Mouse (Mus musculus): Measurements from ENCODE around the gene Dscam.

The Dscam gene

DNA sequence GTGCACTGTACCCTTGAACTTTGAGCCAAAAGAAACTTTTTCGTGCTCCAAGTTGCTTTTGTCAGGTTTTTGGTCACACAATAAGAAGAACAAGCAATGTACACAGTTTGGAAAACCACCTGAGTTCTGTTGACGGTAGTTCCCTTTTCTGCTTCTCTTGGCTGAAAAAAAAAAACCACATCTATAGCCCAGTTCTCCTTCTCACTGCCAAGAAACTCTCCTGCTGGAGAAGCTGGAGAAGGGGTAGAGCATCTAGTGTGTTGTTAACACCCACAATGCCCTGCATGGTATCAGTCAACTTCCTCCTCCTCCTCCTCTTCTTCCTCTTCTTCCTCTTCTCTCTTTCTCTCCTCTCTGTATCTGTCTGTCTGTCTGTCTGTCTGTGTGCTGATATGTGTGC lies 65.3 kb downstream of the Dscam start:
- DNase-seq (ENCODE audit: low spot score in 2 of 2), result no peak

DNA sequence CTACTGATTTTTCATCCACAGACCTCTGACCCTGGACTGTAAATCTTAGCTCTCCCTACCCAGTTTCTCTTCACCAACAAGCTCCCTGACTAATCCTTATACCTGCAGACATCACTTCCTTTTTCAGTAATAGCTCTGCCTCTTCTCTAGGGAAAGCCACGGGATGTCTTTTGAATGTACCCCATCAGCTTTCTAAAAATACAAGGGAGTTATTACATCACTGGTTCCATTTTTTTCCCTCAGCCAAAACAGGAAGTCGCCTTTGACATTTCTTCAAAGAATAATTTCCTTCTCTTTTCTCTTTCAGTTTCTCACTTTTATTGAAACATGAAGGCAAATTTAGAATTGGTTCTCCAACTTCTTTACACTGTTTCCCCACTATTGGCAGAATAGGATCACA lies 67.5 kb downstream of the Dscam start:
- no peak for DNase-seq (ENCODE audit: low spot score in 2 of 2)

DNA sequence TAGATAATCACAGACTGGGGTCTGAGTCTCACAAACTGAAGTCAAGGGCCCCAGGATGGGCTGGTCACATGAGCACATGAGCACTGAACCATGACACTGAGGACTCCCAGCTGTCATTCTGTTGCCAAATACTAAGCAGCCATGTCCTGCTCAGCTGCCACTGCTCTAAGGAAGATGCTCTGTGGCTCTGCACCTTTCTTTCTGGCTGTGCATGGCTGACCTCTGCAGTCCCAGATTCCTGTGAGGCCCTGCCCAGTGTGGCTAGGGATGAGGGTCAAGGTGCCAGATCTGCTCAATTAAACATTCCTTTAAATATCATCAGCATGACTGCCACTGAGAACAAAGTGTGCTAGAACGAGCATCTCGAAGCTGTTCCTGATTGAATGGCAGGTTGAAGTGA lies 70.5 kb downstream of the Dscam start:
- no peak for DNase-seq (ENCODE audit: low spot score in 2 of 2)

DNA sequence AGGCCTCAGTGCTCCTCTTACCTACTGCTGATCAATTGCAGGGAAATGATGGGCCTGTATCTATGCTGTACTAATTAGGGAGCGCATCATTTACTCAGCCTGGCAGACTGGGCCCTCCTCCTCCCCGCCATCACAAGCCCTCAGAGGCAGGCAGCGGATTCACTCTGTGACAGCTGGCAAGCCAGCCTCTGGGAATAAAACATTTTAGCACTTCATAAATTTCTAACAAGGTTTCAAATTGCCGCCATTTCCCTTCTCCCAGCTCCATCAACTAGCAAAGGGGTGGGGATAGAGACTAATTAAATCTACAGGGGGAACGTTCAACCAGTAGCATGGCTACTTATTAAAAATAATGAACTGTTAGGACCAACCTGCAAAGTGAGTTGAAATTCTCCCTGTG lies 72.0 kb downstream of the Dscam start:
- no peak for DNase-seq (ENCODE audit: low spot score in 2 of 2)

DNA sequence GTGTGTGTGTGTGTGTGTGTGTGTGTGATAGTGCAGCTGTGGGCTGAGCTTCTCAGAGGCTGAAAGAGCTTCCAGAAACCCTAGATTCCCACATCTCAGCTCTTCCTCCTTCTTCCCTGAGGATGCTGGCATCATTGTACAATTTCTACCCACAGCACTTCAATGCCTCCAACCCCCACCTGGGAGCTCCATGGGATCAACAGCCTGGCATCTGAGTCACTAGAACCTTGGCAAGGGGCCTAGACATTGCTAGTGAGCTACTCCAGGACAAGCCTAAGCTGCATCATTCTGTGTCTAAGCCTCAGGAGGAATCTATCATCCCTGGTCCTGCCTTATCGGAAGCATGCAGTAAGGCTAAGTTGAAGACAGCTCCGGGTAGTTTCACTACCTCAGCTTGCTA lies 73.8 kb downstream of the Dscam start:
- no peak for DNase-seq (ENCODE audit: low spot score in 2 of 2)

DNA sequence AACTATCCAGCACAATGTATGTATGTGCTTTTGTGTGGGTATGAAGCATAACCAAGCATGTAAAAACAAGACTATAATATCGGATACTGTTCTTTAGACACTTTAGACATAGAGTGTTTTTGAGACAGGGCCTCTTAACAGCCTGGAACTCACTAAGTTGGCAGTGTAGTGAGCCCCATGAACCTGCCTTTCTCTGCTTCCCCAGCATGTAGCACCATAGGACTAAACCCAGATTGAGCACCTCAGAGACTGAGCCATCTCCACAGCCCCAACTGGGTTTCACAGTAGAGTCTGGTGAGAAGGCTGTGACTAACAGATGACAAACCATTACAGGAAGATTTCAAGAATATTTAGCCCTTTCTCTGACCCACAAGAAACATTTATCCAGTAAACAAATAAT lies 75.1 kb downstream of the Dscam start:
- DNase-seq (ENCODE audit: low spot score in 2 of 2), result no peak

DNA sequence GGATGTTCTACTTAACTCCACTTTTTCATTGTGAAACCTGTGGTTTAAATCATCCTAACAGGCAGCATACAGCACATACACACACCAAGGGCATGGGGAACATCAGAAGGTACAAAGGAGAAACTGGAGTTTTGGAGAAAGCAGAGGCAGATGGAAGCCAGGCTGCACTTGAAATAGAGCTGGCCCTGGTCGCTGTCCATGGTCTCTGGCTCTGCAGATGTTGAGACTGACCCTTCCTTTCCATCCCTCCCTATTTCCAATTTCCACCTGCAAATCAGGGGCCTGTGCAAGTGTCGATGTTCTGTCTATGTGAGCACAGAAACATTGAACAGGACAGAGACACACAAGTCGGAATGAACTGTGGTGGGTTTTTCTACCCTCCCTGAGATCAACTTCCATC lies 81.2 kb downstream of the Dscam start:
- no peak for DNase-seq (ENCODE audit: low spot score in 2 of 2)

DNA sequence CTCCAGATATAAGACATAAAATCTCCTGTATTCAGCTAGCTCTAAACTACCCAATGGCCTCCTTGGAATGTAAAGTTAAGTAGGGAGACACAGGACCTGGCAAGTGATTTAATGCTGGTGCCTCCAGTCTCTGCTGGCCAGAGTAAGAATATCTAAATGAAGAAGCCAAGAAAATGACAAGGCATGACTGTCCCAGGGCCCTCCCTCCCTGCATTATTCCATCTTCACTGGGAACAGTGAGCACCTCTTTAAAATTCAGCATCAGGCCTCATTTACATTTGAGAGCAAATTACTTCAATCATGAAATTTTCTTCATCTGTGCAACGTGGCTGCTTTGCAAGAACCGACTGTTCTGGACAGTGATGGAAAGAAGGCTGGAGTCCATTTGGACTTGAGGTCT lies 86.9 kb downstream of the Dscam start:
- DNase-seq (ENCODE audit: low spot score in 2 of 2), result no peak

DNA sequence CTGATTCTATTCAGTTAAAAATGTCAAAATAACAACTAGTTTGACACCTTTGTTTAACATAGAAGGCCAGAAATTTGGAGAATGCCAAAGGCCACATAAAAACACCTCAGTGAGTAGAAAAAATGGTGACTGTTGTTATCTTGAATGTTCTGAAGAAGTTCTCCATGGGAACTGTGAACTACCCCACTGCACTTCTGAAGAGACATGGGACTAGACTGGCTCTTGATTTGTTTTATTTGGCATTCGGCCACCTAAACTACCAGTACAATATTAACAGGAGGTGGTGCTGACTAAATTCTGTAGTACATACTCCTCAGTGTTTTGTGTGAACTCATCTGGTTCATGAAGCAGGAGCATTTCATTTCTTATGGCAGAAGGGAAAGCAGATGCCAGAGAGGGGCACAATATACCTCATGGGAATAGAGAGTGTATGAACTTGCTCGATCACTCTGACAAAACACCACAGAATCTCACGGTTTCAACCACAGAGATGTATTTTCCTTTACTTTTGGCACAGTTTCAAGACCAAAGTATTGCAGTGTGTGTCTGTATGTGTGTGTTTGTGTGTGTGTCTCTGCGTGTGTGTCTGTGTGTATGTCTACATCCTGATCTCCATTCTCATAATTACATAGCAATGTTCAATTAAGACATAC lies 94.5 kb downstream of the Dscam start:
- no peak for DNase-seq (ENCODE audit: low spot score in 2 of 2)

DNA sequence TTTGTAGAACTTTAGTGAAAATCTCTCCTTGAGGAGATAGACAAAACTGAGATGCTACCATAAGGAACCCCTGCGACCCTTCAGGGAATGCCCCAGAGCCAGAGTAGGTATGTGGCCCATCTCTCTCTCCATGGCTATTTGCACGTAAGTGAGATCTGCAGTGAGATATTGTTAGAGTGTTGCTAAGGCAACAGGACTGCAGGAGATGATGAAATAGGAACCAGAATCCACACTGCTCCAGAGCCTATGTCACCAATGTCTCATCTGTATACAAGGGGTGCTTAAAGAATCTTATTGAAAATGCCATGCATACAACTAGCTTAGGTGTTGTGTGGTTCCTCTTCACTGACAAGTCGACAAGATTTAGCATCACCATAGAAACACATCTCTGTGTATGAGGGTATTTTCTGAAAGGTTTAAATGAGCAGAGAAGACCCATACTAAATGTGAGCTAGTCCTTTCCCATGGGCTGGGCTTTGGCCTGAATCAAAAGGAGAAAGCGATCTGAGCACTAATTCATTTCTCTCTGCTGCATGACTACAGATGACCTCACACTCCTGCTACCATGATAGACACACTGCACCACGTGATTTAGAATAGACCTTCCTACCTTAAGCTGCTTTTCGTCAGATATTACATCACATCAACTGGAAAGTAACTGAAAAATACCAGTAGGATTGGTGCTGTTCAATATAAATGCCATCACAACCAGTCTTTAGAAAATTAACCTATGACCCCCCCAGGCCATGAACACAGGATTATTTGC lies 95.2 kb downstream of the Dscam start:
- no peak for DNase-seq (ENCODE audit: low spot score in 2 of 2)

DNA sequence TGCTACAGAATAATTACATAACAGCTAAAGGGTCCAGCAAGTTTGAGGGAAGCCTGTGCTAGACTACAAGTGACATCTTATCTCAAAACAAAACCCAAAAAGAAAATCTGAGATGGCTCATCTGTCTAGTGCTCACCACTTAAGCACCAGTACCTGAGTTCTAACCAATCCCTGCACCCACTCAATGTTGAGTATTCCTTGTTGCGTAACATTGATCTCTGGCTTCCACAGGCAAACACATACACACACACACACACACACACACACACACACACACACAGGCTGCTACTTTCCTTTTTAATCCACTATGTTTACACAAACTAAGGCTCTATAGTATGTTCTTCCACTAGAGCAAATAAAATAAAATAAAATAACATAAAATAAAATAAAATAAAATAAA lies 96.7 kb downstream of the Dscam start:
- no peak for DNase-seq (ENCODE audit: low spot score in 2 of 2)

DNA sequence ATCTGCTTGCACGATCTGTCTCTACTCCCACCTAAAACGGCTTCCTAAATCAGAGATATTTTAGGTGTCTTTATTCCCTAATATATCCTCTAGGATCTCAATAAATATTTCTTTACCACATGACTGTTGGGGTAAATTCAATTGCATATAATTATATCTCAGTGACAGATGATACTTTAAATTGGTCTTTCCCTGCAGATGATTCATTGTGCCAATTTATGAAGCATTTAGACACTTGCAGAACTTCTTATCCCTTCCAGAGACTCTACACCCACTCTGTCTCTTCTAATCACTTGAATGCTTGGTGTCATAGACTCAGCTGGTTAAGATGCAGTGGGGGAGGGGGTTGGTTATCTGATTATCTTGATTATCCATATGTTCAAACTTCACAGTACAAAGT lies 97.9 kb downstream of the Dscam start:
- DNase-seq (ENCODE audit: low spot score in 2 of 2), result no peak

DNA sequence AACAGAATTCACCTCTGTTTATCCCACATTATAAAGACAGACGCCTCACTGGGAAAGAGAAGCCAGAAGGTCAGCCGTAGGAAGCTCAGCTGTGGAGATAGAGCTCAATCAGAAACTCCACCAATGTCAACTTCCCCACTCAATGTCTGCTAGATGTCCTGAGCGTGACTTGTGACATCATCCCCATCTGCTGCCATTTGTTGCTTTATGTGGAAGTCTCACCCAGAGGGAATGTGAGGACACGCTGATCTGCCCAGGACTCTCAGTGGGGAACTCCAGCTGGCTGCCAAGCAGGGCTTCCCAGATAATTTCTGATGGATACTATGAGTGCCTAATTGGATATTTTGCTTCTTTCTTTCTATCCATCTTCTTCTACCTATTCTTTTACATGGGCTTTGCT lies 103.7 kb downstream of the Dscam start:
- DNase-seq (ENCODE audit: low spot score in 2 of 2), result no peak

DNA sequence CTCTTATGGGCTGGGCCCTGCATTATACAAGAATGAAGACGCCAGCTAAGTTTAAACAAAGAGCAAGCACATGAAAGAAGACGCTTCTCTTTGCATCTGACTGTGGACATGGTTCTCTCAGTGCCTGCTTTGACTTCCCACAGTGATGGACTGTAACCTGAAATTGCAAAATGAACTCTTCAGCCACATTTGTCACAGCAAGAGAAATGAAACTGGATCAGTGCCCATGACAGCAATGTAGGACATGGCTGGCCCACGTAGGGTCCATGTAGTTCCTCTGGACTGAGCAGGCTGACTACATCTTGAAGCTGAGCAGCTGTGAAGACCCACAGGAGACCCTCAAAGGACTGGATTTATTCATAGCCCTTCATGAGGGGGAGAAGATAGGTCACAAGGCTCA lies 108.3 kb downstream of the Dscam start:
- DNase-seq (ENCODE audit: low spot score in 2 of 2), result no peak

DNA sequence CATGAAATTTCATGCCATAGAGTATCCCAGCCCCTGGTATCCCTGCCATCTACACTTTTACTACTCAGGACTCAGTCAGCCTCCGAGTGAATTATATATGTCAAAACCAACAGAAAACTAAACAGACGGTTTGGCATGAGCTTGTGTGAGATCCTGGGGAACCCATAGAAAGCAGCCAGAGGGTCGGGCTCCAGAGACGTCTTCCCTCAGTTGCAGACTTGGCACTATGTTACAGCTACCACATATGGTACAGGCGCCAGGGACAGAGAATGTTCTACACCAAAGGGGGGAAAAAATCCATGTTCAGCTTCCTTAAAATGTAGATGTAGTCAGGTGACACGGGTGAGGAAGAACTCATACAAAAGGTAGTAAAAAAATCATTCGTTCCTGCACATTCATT lies 109.2 kb downstream of the Dscam start:
- DNase-seq (ENCODE audit: low spot score in 2 of 2), result no peak

DNA sequence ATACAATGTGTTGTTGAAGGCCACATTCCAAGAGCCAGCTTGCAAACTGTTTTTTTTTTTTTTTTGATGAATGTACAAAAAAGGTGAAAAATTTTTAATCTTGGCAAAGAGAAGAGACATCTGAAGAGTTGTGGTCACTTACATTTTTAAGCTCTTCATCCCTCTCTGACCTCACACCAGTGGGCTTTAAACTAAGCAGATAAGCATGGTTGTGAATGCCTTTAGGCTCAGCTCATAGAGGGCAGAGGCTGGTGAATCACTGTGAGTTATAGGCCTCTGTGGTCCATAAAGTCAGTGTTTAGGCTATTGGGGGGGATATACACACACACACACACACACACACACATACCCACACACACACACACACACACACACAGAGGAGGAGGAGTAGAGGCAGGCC lies 109.8 kb downstream of the Dscam start:
- DNase-seq (ENCODE audit: low spot score in 2 of 2), result no peak

DNA sequence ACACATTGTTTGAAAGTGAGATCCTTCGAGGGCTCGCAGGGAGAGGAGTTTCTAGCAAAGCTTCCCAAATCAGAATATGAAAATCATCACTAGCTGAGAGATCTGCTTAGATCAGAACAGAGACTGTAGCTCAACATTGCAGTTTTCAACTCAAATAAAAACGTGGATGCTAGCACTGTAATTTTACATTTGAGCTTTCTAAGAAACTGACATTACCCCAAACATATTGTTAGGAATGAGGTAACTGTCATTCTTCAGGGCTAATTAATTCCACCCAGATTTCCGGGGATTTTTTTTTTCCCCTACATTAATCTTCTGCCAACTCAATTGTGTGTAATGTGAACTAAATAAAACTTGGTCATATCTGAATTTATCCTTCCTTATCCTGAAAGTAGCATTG lies 110.3 kb downstream of the Dscam start:
- no peak for DNase-seq (ENCODE audit: low spot score in 2 of 2)

DNA sequence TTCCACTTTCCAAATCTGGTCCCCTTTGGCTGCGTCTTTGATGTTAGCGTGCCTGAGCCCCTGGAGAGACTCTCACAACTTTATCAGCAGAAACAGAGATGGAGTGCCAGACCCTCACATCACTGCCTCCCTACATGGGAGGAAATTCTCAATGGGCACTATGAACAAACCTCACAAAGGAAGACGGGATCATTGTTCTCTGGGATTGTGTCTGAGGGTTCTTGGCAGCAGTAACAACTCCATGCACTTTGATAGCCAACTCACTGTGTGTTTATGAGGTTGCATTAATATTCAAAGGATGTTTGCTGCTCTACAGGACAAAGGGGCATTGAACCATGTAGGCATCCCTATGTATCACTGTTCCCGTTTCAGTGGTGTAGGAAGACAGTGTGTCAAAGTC lies 135.3 kb downstream of the Dscam start:
- no peak for DNase-seq (ENCODE audit: low spot score in 2 of 2)

DNA sequence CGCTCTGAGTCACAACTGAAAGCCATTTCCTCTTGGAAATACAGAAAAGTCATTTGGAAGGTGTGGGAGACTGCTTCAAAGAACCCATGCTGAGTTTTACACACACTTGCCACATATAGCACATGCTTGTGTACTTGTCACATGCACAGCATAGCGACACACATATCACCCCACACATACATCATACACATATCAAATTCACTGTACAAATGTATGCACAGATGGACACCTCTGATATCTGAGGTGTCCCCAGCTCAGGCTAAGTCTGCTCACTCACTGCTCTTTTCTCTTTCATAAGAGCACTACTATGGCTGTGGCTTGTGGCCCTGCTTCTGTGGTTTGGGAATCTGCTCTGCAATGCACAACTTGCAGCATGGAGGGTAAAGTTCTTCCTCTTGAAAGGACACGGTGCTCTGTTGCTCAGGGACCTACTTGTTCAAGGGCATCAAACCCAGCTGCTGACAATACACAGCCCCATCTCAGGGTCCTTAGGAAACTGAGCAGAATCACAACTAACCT lies 137.0 kb downstream of the Dscam start:
- DNase-seq (ENCODE audit: low spot score in 2 of 2), result no peak

DNA sequence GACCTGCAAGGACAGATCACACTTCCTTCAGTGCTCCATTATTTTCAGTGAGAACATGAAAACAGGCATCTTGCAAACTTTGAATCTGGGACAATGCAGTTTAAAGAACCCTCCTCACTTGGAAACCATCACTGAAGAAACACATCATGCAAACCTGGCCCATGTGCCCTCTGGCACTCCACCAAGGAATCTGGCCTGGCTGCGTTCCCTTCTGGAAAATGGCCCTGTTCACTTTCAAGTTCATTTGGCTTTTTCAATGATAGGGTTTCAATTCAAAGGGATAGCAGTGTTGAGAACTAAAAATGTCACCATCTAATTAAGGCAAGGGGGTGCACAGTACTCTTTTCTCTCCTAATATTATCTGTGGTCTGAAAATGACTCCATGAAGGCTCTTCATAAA lies 142.9 kb downstream of the Dscam start:
- DNase-seq (ENCODE audit: low spot score in 2 of 2), result no peak

DNA sequence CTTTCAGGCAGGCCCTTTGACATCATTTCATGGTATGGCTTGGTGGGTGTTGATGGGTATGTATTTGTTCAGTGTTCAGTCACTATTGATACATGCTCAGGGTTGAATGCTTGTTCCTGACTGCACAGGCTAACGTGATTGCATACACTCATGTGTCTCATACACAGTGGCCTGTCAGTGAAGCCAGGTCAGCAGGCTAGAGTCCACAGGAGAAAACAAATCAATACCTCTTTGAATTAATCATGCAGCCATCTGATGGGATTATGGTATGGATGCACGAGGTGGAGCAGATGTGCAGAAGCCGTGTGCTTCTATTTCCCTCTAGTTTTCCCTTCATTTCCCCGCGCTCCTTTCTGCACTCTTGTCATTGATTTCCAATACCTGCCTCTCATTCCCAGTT lies 143.7 kb downstream of the Dscam start:
- DNase-seq (ENCODE audit: low spot score in 2 of 2), result no peak

DNA sequence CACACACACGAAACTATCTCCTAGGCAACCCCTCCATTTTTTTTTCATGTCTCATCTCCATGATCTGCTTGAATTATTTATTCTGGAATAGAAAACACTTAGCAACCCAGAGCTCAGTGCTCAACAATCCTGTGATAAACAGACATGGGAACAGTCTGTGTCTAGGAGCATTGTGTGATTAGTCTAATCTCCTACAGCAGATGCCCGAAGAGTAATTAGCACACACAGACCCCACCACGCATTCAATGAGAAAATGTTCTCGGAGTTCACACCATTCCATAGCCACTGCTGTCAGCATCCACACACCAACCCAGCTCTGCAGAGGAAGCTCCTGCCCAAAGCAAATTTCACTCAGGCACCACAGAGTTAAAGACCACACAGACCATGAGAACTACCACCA lies 146.1 kb downstream of the Dscam start:
- DNase-seq (ENCODE audit: low spot score in 2 of 2), result no peak

DNA sequence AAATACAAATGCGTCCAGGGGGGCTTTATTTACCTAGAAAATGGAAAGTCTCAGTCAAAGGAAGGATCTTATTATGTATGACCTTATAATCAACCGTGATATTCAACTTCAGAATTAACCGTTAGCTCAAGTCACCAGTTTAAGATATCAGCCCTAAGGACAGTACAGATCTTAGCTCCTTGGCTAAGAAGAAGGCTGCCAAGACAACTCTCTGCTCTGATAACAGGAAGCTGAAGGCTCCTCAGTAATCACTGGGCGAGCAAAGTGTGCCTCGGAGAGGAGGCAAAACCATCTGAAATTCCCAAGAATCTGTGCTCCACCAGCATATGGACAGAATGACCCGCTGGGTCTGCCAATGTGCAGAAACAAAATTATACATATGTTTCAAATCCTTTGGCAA lies 149.1 kb downstream of the Dscam start:
- no peak for DNase-seq (ENCODE audit: low spot score in 2 of 2)

DNA sequence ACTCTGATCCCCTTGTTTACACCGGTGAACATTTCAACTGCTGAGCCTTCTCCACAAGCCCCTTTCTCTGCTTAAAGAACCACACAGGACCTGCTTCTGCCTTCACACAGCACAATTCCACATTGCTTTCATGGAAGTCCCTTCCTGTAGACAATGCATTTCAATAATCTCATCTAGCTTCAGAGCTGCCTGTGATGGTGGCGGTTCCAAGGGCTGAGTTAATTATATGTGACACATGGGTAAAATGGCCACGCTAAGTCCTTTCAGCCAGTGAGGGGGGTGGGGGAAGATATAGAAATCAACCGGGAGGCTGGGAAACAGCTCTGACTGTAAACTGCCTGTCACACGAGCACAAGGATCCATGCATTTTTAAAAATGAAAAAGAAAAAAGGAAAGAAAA lies 152.2 kb downstream of the Dscam start:
- DNase-seq (ENCODE audit: low spot score in 2 of 2), result no peak

All from urinary bladder, postnatal 4 days (tissue).